Mouse (Mus musculus) ES-Bruce4 (cell line): ENCODE results near the gene Lrmda. TPM values are rescaled to one million over a fixed set of nuclear protein-coding genes. Genes with fewer than 3 reads are reported as not detected.

ENCODE experiments used
- H3K27ac ChIP-seq: 2 replicates; pipeline ENCODE4 v1.5.1; 2012; ENCODE audit warnings: low read length, inconsistent platforms; ENCODE audit not compliant: insufficient read depth
- H3K27me3 ChIP-seq: 2 replicates; pipeline ENCODE4 v1.6.1; 2012; ENCODE audit warnings: mild to moderate bottlenecking, low read length, inconsistent platforms; ENCODE audit not compliant: control insufficient read depth, poor library complexity, insufficient read depth, severe bottlenecking
- H3K36me3 ChIP-seq: 2 replicates; pipeline ENCODE4 v1.6.1; 2012; ENCODE audit warnings: inconsistent platforms, mild to moderate bottlenecking, low read length, moderate library complexity; ENCODE audit not compliant: control insufficient read depth, poor library complexity, insufficient read depth, severe bottlenecking
- H3K4me1 ChIP-seq: one replicate; pipeline ENCODE4 v1.8.1; 2011; ENCODE audit warnings: low read length; ENCODE audit not compliant: control insufficient read depth, insufficient read depth
- H3K4me3 ChIP-seq: 2 replicates; pipeline ENCODE4 v1.5.1; 2011; ENCODE audit warnings: low read depth, mild to moderate bottlenecking, low read length
- H3K9ac ChIP-seq: 2 replicates; pipeline ENCODE4 v1.6.1; 2012; ENCODE audit warnings: low read depth, mild to moderate bottlenecking, inconsistent platforms; ENCODE audit not compliant: poor library complexity, severe bottlenecking
- H3K9me3 ChIP-seq: replicated peaks from 2 replicates; pipeline ENCODE4 v1.6.1; 2012; ENCODE audit warnings: mild to moderate bottlenecking, low read length, inconsistent platforms; ENCODE audit not compliant: control insufficient read depth, poor library complexity, insufficient read depth, severe bottlenecking
- CTCF ChIP-seq: IDR thresholded peaks from one replicate; pipeline ENCODE4 v1.8.1; 2011; ENCODE audit warnings: low read depth, low read length
- EP300 ChIP-seq: IDR thresholded peaks from 2 replicates; pipeline ENCODE4 v1.6.1; 2011; ENCODE audit warnings: low read depth, low read length; ENCODE audit not compliant: insufficient read depth
- POLR2A ChIP-seq: IDR thresholded peaks from one replicate; pipeline ENCODE4 v1.8.1; 2011; ENCODE audit warnings: low read length; ENCODE audit not compliant: insufficient read depth
- polyA plus RNA-seq: library from polyadenylated mRNA; stranded (reverse); fragments of >200 nt; gene quantifications from 2 replicates; pipeline ENCODE4 v1.2.4, GENCODE M21; 2011; ENCODE audit warnings: low read depth; ENCODE audit not compliant: missing spikeins, insufficient read depth, insufficient read length

Gene Lrmda
- polyA plus RNA-seq, 1 experiment, result not detected

DNA sequence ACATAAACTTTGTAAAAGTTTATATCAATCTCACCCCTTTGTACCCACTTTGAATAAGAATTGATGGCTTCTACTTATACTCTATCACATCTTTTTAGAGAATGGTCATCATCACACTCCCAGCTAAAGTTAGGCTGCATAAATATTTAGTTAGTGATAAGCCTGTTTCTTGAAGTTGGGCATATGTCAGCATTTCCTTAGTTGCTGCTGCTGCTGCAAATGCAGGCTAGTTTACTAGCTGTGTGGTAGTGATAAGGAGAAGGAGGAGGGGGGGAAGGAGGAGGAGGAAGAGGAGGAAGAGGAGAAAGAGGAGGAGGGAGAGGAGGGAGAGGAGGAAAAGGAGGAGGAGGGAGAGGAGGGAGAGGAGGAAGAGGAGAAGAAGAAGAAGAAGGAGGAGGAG is 692.9 kb downstream of the Lrmda start:
- Histone ChIP-seq H3K4me1 (no peaks in the 10 kb centered on the region), H3K36me3 (no peaks in the 10 kb centered on the region), H3K27ac (no peak overlapping the region), H3K4me3 (no peak overlapping the region), H3K27me3 (no peaks in the 10 kb centered on the region), H3K9me3 (no peaks in the 10 kb centered on the region), H3K9ac (no peak overlapping the region)
- TF ChIP-seq POLR2A, result no peak

DNA sequence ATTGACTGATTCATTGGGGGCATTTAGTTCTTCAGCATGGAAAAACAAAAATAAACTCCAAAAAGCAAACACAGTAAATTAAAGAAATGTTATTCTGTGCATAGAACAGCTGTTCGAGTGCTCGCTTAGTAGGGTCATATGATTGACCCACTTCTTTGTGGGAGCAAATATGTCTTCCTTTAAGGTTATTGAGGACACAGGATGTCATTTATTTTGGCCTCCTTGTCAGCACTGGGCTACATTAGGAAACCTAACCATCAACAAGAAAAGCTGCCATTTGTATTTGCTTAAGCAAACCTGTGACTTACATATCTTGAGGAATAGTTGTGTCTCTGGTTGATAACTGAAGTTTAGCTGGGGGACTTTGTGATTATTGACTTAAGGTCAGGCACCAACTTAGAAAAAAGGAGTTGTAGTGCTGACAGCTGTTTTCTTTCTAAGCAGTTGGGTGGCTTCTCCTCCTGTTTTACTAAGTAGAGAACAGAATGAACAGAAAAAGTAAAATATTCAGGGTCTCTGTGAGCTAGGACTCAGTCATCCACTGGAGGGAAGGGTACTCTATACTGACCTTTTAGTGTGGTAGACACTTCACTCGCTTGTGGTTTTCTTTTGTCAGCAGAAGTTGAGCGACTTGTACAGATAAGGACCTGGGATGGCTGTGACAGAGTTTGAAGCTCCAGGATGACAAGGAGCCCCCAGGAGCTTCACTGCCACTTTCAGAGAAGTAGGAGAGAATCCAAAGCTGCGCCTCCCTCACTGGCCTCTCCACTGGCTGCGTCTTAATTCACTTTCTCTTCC is 696.3 kb downstream of the Lrmda start:
- H3K9ac ChIP-seq, result no peak overlapping the region
- no peak overlapping the region for H3K27ac ChIP-seq
- TF ChIP-seq EP300 (no peak), CTCF (no peak), POLR2A (no peak)
- H3K27me3 ChIP-seq, result no peaks in the 10 kb centered on the region
- 0 out of 2 replicates have a peak, but pooled peaks cover 5% of the 10 kb centered on the region for H3K9me3 ChIP-seq
- no peaks in the 10 kb centered on the region for H3K36me3 ChIP-seq
- H3K4me1 ChIP-seq, result no peaks in the 10 kb centered on the region
- no peak overlapping the region for H3K4me3 ChIP-seq

DNA sequence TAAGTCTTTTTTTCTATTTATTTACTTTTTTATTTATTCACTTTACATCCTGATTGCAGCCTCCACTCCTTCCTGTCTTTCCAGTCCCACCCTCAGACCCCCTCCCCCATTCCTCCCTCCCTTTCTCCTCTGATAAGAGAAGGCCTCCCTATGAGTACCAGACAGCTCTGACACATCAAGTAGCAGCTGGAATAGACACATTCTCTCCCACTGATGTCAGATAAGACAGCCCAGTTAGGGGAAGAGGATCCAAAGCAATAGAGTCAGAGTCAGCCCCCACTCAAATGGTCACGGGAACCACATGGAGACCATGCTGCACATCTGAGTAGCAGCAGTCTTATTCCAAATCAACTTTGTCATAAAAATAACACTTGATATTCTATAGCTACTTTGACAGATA is 700.5 kb downstream of the Lrmda start:
- Histone ChIP-seq H3K4me1 (no peaks in the 10 kb centered on the region), H3K9me3 (peaks cover 5% of the 10 kb centered on the region; the same call in 1 of the 2 replicates), H3K4me3 (no peak overlapping the region), H3K36me3 (no peaks in the 10 kb centered on the region), H3K9ac (no peak overlapping the region), H3K27ac (no peak overlapping the region), H3K27me3 (no peaks in the 10 kb centered on the region)
- no peak for TF ChIP-seq CTCF
- no peak for TF ChIP-seq POLR2A
- no peak for TF ChIP-seq EP300

DNA sequence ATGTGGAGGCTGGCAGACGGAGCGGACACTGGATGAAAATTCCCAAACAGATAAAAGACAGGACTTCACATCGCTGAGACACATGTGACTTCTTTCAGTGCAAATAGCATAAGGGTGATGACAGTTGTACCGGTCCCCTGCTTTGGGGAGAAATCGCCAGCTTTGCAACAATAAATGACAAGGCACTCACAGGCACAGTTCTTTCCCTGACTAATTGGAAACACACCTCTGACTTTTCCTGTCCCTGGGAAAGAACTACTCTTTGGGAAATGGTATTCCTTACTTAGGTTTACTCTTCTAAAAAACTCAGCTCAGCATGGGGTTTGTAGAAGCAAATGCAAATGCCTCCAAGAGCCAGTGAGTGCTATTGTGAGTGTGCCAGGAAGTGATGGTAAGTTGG is 702.3 kb downstream of the Lrmda start:
- no peak overlapping the region for H3K27ac ChIP-seq
- H3K4me1 ChIP-seq, result no peaks in the 10 kb centered on the region
- H3K4me3 ChIP-seq, result no peak overlapping the region
- no peak overlapping the region for H3K9ac ChIP-seq
- H3K36me3 ChIP-seq, result no peaks in the 10 kb centered on the region
- TF ChIP-seq POLR2A, result no peak
- no peaks in the 10 kb centered on the region for H3K27me3 ChIP-seq
- H3K9me3 ChIP-seq, result peaks cover 5% of the 10 kb centered on the region; the same call in 1 of the 2 replicates

DNA sequence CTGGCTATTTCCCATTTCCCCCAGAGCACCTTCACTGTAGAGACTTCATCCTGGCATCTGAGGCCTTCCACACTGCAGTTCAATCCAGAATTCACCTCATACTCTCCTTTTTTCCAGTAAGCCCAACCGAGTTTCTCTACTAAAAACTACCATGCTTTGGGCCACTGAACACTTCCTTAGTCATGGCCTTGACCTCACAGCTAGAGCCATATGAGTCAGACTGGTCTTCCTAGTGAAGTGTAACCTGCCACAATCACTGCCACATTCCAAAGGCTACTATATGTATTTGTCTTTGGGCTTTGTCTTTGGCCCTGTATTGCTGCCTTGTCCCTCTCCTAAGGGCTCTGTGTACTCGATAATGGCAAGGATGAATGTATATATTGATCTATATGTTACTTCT is 708.0 kb downstream of the Lrmda start:
- Histone ChIP-seq H3K27ac (no peak overlapping the region), H3K36me3 (no peaks in the 10 kb centered on the region), H3K4me1 (no peaks in the 10 kb centered on the region), H3K9ac (no peak overlapping the region), H3K9me3 (no peaks in the 10 kb centered on the region), H3K27me3 (no peaks in the 10 kb centered on the region; the same call in 1 of the 2 replicates), H3K4me3 (no peak overlapping the region)
- TF ChIP-seq EP300, result no peak
- TF ChIP-seq POLR2A, result no peak

DNA sequence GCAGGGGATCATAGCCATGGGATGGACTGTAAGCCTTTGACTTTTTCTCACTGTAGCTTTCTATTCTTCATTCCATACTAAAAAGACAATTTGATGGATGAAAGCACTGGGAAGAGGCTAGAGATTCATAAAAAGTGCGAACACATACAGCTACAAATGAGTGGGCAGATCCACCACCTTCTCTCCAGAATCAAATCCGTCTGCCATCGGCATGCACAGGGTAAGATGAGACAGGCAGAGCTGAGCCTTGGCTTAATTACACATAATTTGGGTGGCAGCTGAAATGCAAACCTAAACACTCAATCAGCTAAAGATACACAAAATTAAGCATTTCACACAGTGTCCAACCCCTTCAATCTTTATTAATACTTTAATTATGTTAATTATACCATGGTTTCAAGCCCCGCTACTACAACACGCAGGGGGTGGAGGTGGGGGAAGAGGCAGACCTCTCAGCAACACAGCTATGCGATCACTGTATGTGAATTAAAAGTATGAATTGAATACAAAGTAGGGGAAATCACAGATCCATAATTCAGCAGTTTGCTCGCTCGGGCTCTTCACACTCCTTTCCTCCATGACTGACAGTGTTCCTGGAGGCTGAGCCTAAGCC is 709.2 kb downstream of the Lrmda start:
- TF ChIP-seq CTCF, result no peak
- no peak for TF ChIP-seq EP300
- TF ChIP-seq POLR2A, result no peak
- Histone ChIP-seq H3K4me3 (no peak overlapping the region), H3K27ac (no peak overlapping the region), H3K9ac (no peak overlapping the region), H3K4me1 (no peaks in the 10 kb centered on the region), H3K9me3 (no peaks in the 10 kb centered on the region), H3K36me3 (no peaks in the 10 kb centered on the region), H3K27me3 (no peaks in the 10 kb centered on the region; the same call in 1 of the 2 replicates)
